Comparison of ENCODE assay signal across 7 mouse cellular contexts in the genomic region with DNA sequence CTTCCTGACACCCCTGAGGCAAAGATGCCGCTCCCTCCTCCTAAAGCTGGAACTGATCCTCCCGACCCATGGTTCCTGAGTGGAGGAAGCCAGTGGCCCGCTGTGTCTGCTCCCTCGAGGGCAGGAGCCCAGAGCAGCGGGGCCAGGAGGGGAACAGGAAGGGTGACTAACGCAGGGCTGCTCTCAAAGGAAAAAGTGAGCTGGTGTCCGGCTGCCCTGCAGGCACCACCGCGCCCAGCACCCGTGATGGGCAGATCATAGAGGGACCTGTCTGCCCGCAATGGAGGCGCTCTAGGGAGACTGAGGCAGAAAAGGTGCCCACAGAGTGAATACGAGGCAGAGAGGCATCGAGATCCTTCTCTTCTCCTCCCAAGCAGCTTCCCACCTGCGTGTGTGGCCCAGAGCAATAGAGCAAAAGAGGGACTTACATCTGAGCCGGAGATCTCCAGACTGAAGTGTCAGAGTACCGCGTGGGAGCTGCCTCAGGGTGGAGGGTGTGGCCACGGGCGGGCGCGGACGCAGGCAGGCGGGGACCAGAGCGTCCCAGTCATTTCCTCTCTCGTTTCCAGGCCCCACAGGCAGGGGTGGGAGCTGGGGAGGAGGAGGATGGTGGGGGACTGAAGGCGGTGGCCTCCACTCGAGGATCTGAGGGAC. TPM values are rescaled to one million over a fixed set of nuclear protein-coding genes. Genes with fewer than 3 reads are reported as not detected.
DNase-seq lines count a peak whose midpoint lies in the region; ATAC-seq lines count a peak whose summit lies in the region.

No protein-coding gene starts in this region.

- 2% methylated on average over 28 of the region's 28 CpGs for WGBS in embryonic facial prominence, embryonic 15.5 days
- WGBS in midbrain, embryonic 11.5 days: 3% methylated on average over 26 of the region's 28 CpGs

- intact Hi-C loops in heart, postnatal 14 days (cut with DNase I): loop anchor here (5.0 to 10.0 kb wide), 2 partner anchors 34 to 67 kb away; a partner anchor contains a TSS

- H3K9me3 ChIP-seq in embryonic facial prominence, embryonic 15.5 days (replicated peaks): no peaks in the 10 kb centered on the region
- no peaks in the 10 kb centered on the region for H3K9me3 ChIP-seq in midbrain, embryonic 11.5 days (ENCODE audit: control insufficient read depth, low read length)

- peak; percentile 85 for DNase-seq in T-cell, adult 2 months (ENCODE audit: low spot score)
- DNase-seq in heart, postnatal 14 days: peak; percentile 71 to 73
- DNase-seq in kidney, postnatal 4 days: peak; percentile 65 to 75
- DNase-seq in midbrain, embryonic 11.5 days (ENCODE audit: low spot score, missing footprints): no peak
- peak; percentile 66 for DNase-seq in testis, postnatal 10 days (ENCODE audit: low spot score)

- H3K27me3 ChIP-seq in embryonic facial prominence, embryonic 15.5 days: peaks cover 35% of the 10 kb centered on the region
- peaks cover 7% of the 10 kb centered on the region for H3K27me3 ChIP-seq in midbrain, embryonic 11.5 days (ENCODE audit: control insufficient read depth, insufficient read depth, low read length)

- no peak overlapping the region for H3K9ac ChIP-seq in embryonic facial prominence, embryonic 15.5 days
- H3K9ac ChIP-seq in midbrain, embryonic 11.5 days (ENCODE audit: low read length): no peak overlapping the region

- ATAC-seq in embryonic facial prominence, embryonic 15.5 days (ENCODE audit: insufficient number of reproducible peaks, low FRiP score, low TSS enrichment, low read depth): peak; percentile 60
- ATAC-seq in midbrain, embryonic 11.5 days (ENCODE audit: low FRiP score): no peak
- no peak for ATAC-seq in erythroid progenitor cell, adult 5-6 weeks (replicated peaks; ENCODE audit: low FRiP score, poor library complexity, severe bottlenecking)

- H3K4me1 ChIP-seq in embryonic facial prominence, embryonic 15.5 days: peaks cover 12% of the 10 kb centered on the region
- H3K4me1 ChIP-seq in midbrain, embryonic 11.5 days (ENCODE audit: control insufficient read depth, insufficient read depth, low read length): no peaks in the 10 kb centered on the region

- H3K36me3 ChIP-seq in embryonic facial prominence, embryonic 15.5 days: no peaks in the 10 kb centered on the region
- H3K36me3 ChIP-seq in midbrain, embryonic 11.5 days (ENCODE audit: control insufficient read depth, insufficient read depth, low read length): no peaks in the 10 kb centered on the region

- H3K4me2 ChIP-seq in embryonic facial prominence, embryonic 15.5 days (replicated peaks): peak overlapping the region; percentile 52
- H3K4me2 ChIP-seq in midbrain, embryonic 11.5 days: peak overlapping the region; percentile 27; the same call in 1 of the 2 replicates

- H3K4me3 ChIP-seq in embryonic facial prominence, embryonic 15.5 days (replicated peaks): peak overlapping the region; percentile 32
- H3K4me3 ChIP-seq in midbrain, embryonic 11.5 days (ENCODE audit: low read depth, low read length): peak overlapping the region; percentile 5; the same call in 1 of the 2 replicates

- no peak overlapping the region for H3K27ac ChIP-seq in embryonic facial prominence, embryonic 15.5 days (replicated peaks)
- H3K27ac ChIP-seq in midbrain, embryonic 11.5 days (ENCODE audit: low read depth, low read length): no peak overlapping the region

RNA-seq across cellular contexts. Expression of a gene that starts 0.5 kb away (rescaled TPM):
- 43.8 and 46.2 TPM in 2 replicates for polyA plus RNA-seq in embryonic facial prominence, embryonic 15.5 days (2015; fragmentation: Nextera tagmentation; extraction: Ambion mirVana)
- total RNA-seq in heart, postnatal 14 days (2021): 10 to 100 TPM; 28.8 to 29.2 TPM
- 11.3 and 12.6 TPM in 2 replicates for polyA plus RNA-seq in midbrain, embryonic 11.5 days (2014; fragmentation: Nextera tagmentation; extraction: Ambion mirVana)
- total RNA-seq in erythroid progenitor cell, adult 5-6 weeks (2015; ENCODE audit: low replicate concordance): 112 and 145 TPM in 2 replicates
- 54.3 and 76.5 TPM in 2 replicates for total RNA-seq in erythroid progenitor cell, adult 5-6 weeks (2017; ENCODE audit: low replicate concordance)

RNA-seq across cellular contexts. Expression of a gene that starts 9.5 kb away (rescaled TPM):
- 10.6 and 12.3 TPM in 2 replicates for polyA plus RNA-seq in embryonic facial prominence, embryonic 15.5 days (2015; fragmentation: Nextera tagmentation; extraction: Ambion mirVana)
- total RNA-seq in heart, postnatal 14 days (2021): 1 to 10 TPM; 1.1 to 1.3 TPM
- 5.4 and 6.2 TPM in 2 replicates for polyA plus RNA-seq in midbrain, embryonic 11.5 days (2014; fragmentation: Nextera tagmentation; extraction: Ambion mirVana)
- total RNA-seq in erythroid progenitor cell, adult 5-6 weeks (2015; ENCODE audit: low replicate concordance): not detected in 2 replicates
- total RNA-seq in erythroid progenitor cell, adult 5-6 weeks (2017; ENCODE audit: low replicate concordance): not detected in 2 replicates

RNA-seq across cellular contexts. Expression of a gene that starts 15.2 kb away (rescaled TPM):
- polyA plus RNA-seq in embryonic facial prominence, embryonic 15.5 days (2015; fragmentation: Nextera tagmentation; extraction: Ambion mirVana): 115 and 119 TPM in 2 replicates
- 100 to 1,000 TPM; 712 to 747 TPM for total RNA-seq in heart, postnatal 14 days (2021)
- 4.8 and 5.4 TPM in 2 replicates for polyA plus RNA-seq in midbrain, embryonic 11.5 days (2014; fragmentation: Nextera tagmentation; extraction: Ambion mirVana)
- total RNA-seq in erythroid progenitor cell, adult 5-6 weeks (2015; ENCODE audit: low replicate concordance): not detected in 2 replicates
- not detected in 2 replicates for total RNA-seq in erythroid progenitor cell, adult 5-6 weeks (2017; ENCODE audit: low replicate concordance)

RNA-seq across cellular contexts. Expression of a gene that starts 17.4 kb away (rescaled TPM):
- 1.7 and 2.1 TPM in 2 replicates for polyA plus RNA-seq in embryonic facial prominence, embryonic 15.5 days (2015; fragmentation: Nextera tagmentation; extraction: Ambion mirVana)
- 1 to 10 TPM; 2.8 to 3.5 TPM for total RNA-seq in heart, postnatal 14 days (2021)
- 0.58 and 0.85 TPM in 2 replicates for polyA plus RNA-seq in midbrain, embryonic 11.5 days (2014; fragmentation: Nextera tagmentation; extraction: Ambion mirVana)
- total RNA-seq in erythroid progenitor cell, adult 5-6 weeks (2015; ENCODE audit: low replicate concordance): not detected in 2 replicates
- total RNA-seq in erythroid progenitor cell, adult 5-6 weeks (2017; ENCODE audit: low replicate concordance): 0.51 TPM in 1 of 2 replicates, not detected in the other

RNA-seq across cellular contexts. Expression of a gene that starts 34.7 kb away (rescaled TPM):
- polyA plus RNA-seq in embryonic facial prominence, embryonic 15.5 days (2015; fragmentation: Nextera tagmentation; extraction: Ambion mirVana): 108 and 127 TPM in 2 replicates
- total RNA-seq in heart, postnatal 14 days (2021): 1 to 10 TPM; 2.7 to 5.2 TPM
- polyA plus RNA-seq in midbrain, embryonic 11.5 days (2014; fragmentation: Nextera tagmentation; extraction: Ambion mirVana): 1.8 and 2.3 TPM in 2 replicates
- total RNA-seq in erythroid progenitor cell, adult 5-6 weeks (2015; ENCODE audit: low replicate concordance): not detected in 2 replicates
- total RNA-seq in erythroid progenitor cell, adult 5-6 weeks (2017; ENCODE audit: low replicate concordance): not detected in 2 replicates

Comparison
In these comparisons a context has a peak if more than half of its experiments do, and no peak if none do; other contexts are left out.
1. RNA of a gene that starts 15.2 kb away (total RNA-seq): 712 to 747 TPM in heart, postnatal 14 days; not detected in erythroid progenitor cell, adult 5-6 weeks; every median in the first group is over 100 times any median in the second.